ENCODE assay signal across 28 mouse cellular contexts in genomic region chr10:83709920-83710319, GRCm38 (mm10). TPM values are rescaled to one million over a fixed set of nuclear protein-coding genes. Genes with fewer than 3 reads are reported as not detected.
DNase-seq lines count a peak whose midpoint lies in the region; ATAC-seq and TF ChIP-seq lines count a peak whose summit lies in the region.
"Had no signal": no experiment of that assay in that cellular context is flagged by ENCODE, and none has a peak within 500 bp of the region (broad histone marks: within the 10 kb centered on the region; RNA-seq: fewer than 3 reads in every experiment).

No protein-coding gene starts in this region.

- no peak for TF ChIP-seq CTCF in thymus, adult 2 months (IDR thresholded peaks at IDR 0.05; ENCODE audit: borderline replicate concordance, control insufficient read depth, extremely low read depth, insufficient read depth, low read length, poor library complexity)

- no peak for TF ChIP-seq POLR2A in thymus, adult 2 months (IDR thresholded peaks at IDR 0.05; ENCODE audit: control insufficient read depth, extremely low read depth, insufficient read depth, low read length, poor library complexity)

- H3K27me3 ChIP-seq in thymus, adult 2 months (ENCODE audit: control insufficient read depth, insufficient read depth, low read length): no peaks in the 10 kb centered on the region
- H3K27me3 ChIP-seq in hindbrain, embryonic 12.5 days: no peaks in the 10 kb centered on the region
- H3K27me3 ChIP-seq: embryonic facial prominence, embryonic 13.5 days; forebrain, embryonic 12.5 days; forebrain, embryonic 15.5 days; heart, embryonic 12.5 days; heart, embryonic 15.5 days; hindbrain, embryonic 13.5 days; intestine, embryonic 15.5 days had no signal

- 3% methylated on average over 3 of the region's 3 CpGs for WGBS in thymus, adult 2 months
- WGBS in hindbrain, embryonic 12.5 days: 70% methylated on average over 3 of the region's 3 CpGs

- no peak overlapping the region for H3K27ac ChIP-seq in thymus, adult 2 months (ENCODE audit: control insufficient read depth, insufficient read depth, low read length)
- no peak overlapping the region for H3K27ac ChIP-seq in hindbrain, embryonic 12.5 days
- H3K27ac ChIP-seq: embryonic facial prominence, embryonic 10.5 days; embryonic facial prominence, embryonic 13.5 days; forebrain, embryonic 12.5 days; forebrain, embryonic 15.5 days; heart, embryonic 15.5 days; hindbrain, embryonic 13.5 days; intestine, embryonic 15.5 days had no signal

- DNase-seq in thymus, postnatal 0 days (ENCODE audit: low spot score): peak; percentile 45
- DNase-seq in thymus, adult 2 months: no peak
- DNase-seq in MN1 (ENCODE audit: low spot score): peak; percentile 33
- DNase-seq in embryo, embryonic 9.5 days (ENCODE audit: extremely low spot score): no peak
- DNase-seq: adrenal gland, adult 8-10 months; adrenal gland, postnatal 25 days; cerebellum, adult 11 months; cerebellum, adult 2 months; cerebellum, adult 9-11 months; cerebellum, postnatal 25 days; gastrocnemius, postnatal 10 days; gastrocnemius, postnatal 36 days; kidney, adult 11 months had no signal

- peaks cover 8% of the 10 kb centered on the region for H3K4me1 ChIP-seq in thymus, adult 2 months (replicated peaks; ENCODE audit: control insufficient read depth, insufficient read depth, low read length)
- H3K4me1 ChIP-seq in hindbrain, embryonic 12.5 days: no peaks in the 10 kb centered on the region
- H3K4me1 ChIP-seq: forebrain, embryonic 15.5 days; heart, embryonic 12.5 days; heart, embryonic 15.5 days; intestine, embryonic 15.5 days had no signal

- ATAC-seq in megakaryocyte-erythroid progenitor cell, adult 5-6 weeks (replicated peaks; ENCODE audit: low FRiP score, low TSS enrichment, poor library complexity, severe bottlenecking): peak; percentile 55
- no peak for ATAC-seq in hindbrain, embryonic 12.5 days (ENCODE audit: low FRiP score)
- ATAC-seq: activated CD4-positive, CD25-positive, alpha-beta regulatory T cell, adult 4 months; CD4-positive, CD25-positive, alpha-beta regulatory T cell, adult 4 months; forebrain, embryonic 15.5 days; hindbrain, embryonic 16.5 days; intestine, embryonic 15.5 days had no signal

- H3K9me3 ChIP-seq in hindbrain, embryonic 12.5 days (replicated peaks): no peaks in the 10 kb centered on the region
- H3K9me3 ChIP-seq: embryonic facial prominence, embryonic 10.5 days; embryonic facial prominence, embryonic 13.5 days; forebrain, embryonic 12.5 days; forebrain, embryonic 15.5 days; heart, embryonic 12.5 days; heart, embryonic 15.5 days; hindbrain, embryonic 13.5 days; intestine, embryonic 15.5 days had no signal

- no peak overlapping the region for H3K4me2 ChIP-seq in hindbrain, embryonic 12.5 days (replicated peaks)
- H3K4me2 ChIP-seq: embryonic facial prominence, embryonic 13.5 days; forebrain, embryonic 12.5 days; forebrain, embryonic 15.5 days; heart, embryonic 12.5 days; heart, embryonic 15.5 days; hindbrain, embryonic 13.5 days; intestine, embryonic 15.5 days had no signal

- H3K9ac ChIP-seq in hindbrain, embryonic 12.5 days: no peak overlapping the region
- H3K9ac ChIP-seq: embryonic facial prominence, embryonic 13.5 days; forebrain, embryonic 12.5 days; forebrain, embryonic 15.5 days; heart, embryonic 12.5 days; heart, embryonic 15.5 days; hindbrain, embryonic 13.5 days; intestine, embryonic 15.5 days had no signal

- H3K4me3 ChIP-seq in thymus, adult 2 months (ENCODE audit: control insufficient read depth, insufficient read depth, low read length): no peak overlapping the region
- H3K4me3 ChIP-seq in hindbrain, embryonic 12.5 days: no peak overlapping the region
- H3K4me3 ChIP-seq: embryonic facial prominence, embryonic 10.5 days; embryonic facial prominence, embryonic 13.5 days; erythroblast, embryonic 14.5 days; forebrain, embryonic 12.5 days; forebrain, embryonic 15.5 days; heart, embryonic 12.5 days; heart, embryonic 15.5 days; hindbrain, embryonic 13.5 days; intestine, embryonic 15.5 days had no signal

- no peaks in the 10 kb centered on the region for H3K36me3 ChIP-seq in thymus, adult 2 months (ENCODE audit: control insufficient read depth, insufficient read depth, low read length)
- H3K36me3 ChIP-seq in hindbrain, embryonic 12.5 days: no peaks in the 10 kb centered on the region
- H3K36me3 ChIP-seq: embryonic facial prominence, embryonic 10.5 days; embryonic facial prominence, embryonic 13.5 days; forebrain, embryonic 12.5 days; forebrain, embryonic 15.5 days; G1E; heart, embryonic 12.5 days; heart, embryonic 15.5 days; hindbrain, embryonic 13.5 days; intestine, embryonic 15.5 days had no signal

RNA-seq across cellular contexts. Expression of gene 1500009L16Rik, which starts 12.7 kb away (rescaled TPM):
- polyA plus RNA-seq in thymus, postnatal 0 days (2015; fragmentation: Nextera tagmentation; extraction: Ambion mirVana): 72.5 and 75.0 TPM in 2 replicates
- 7.8 and 14.5 TPM in 2 replicates for polyA plus RNA-seq in thymus, adult 2 months (2012; rRNA removed)
- total RNA-seq in megakaryocyte-erythroid progenitor cell, adult 5-6 weeks (2014; fragmentation: Nextera tagmentation): not detected in 2 replicates
- not detected in 2 replicates for total RNA-seq in megakaryocyte-erythroid progenitor cell, adult 5-6 weeks (2017)
- polyA plus RNA-seq in hindbrain, embryonic 12.5 days (2016; fragmentation: Nextera tagmentation; extraction: Ambion mirVana): 40.3 and 42.9 TPM in 2 replicates
- polyA plus RNA-seq: erythroblast, embryonic 14.5 days; G1E had no signal

Comparison
In these comparisons a context has a peak if more than half of its experiments do, and no peak if none do; other contexts are left out.
1. DNase-seq: peak in thymus, postnatal 0 days (single experiment) and MN1 (single experiment); none in thymus, adult 2 months (single experiment) and embryo, embryonic 9.5 days (single experiment).